Mouse (Mus musculus): ENCODE results near the gene Robo1.

Robo1 gene

GRCm38 (mm10) chr16:72737154-72737553 lies 429.0 kb downstream of the Robo1 start:
- DNase-seq (ENCODE audit: low spot score in 2 of 2), result no peak

DNA sequence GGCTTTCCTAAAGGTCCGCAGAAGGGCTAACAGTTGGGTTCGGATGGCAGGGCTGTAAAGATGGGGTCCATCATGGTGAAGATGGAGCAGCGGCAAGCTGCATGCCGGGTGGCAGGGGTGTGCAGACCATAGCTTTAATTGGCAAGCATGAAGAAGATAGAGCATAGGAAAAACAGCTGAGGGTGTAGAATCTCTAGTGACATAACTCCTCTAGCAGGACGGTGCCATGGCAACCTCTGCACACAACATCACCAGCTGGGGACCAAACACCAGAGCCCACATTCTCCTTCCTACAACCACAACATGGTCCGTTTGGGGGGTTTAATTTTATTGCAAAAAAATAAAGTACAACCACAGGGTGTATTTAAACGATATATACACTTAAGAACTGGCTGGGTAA lies 432.1 kb downstream of the Robo1 start:
- DNase-seq (ENCODE audit: low spot score in 2 of 2), result no peak

- DNase-seq (ENCODE audit: low spot score in 2 of 2), result no peak
These were observed 439.6 kb downstream of the Robo1 start for GRCm38 (mm10) chr16:72747696-72748095.

DNA sequence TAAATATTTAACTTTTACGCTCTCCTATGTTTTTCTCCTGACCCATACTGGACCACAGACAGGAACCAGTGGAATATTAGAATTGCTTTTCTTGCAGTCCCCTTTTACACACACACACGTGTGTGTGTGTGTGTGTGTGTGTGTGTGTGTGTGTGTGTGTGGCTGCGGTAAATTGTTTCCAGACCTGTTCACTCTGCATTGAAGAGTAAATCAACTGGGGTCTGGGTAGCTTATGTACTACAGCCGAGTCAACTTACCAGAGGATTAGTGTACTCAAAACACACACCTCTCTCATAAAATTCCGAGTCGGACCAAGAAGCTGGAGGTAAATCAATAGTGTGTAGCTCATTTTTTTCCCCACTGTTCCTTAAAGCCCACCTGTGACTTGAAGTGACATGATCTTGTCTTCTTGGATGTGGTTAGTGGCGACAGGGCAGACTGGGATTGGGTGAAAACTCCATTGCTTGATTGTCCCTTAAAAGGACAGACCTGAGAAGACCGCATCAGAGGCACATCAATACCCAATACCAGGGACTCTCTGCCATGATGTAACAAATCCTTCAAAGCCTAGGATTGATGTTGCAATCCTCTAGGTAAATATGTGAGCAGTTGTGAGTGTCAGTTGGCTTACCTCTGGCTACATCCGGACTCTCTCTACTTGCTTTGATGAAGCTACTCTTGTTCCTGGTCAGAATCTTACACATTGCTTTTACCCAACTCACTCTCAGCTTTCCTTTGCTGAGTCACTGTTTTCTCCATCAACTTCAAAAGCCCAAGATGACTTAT lies 457.2 kb downstream of the Robo1 start:
- DNase-seq (ENCODE audit: low spot score in 2 of 2), result no peak

- no peak for DNase-seq (ENCODE audit: low spot score in 2 of 2)
These were observed 461.2 kb downstream of the Robo1 start for GRCm38 (mm10) chr16:72769214-72769834.

- no peak for DNase-seq (ENCODE audit: low spot score in 2 of 2)
These were observed 464.2 kb downstream of the Robo1 start for GRCm38 (mm10) chr16:72772348-72772747.

DNA sequence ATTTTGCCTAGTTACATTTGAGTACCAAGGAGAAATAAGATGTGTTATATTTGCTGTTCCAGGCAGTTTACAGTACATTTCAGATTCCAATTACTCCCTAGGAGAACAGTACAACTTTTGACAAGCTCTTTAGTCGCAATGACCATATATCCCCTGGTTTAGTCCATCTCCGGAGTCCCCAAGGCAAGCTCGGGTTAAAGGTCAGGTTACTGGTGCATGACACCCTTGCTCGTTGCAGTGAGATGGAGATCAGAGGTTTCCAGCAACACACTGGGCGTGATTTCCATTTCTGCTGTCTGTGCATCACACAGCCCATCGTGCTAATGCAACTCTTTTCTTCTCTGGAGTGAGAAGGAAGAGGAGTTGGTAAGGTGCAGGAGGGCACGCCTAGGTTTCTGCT lies 464.9 kb downstream of the Robo1 start:
- no peak for DNase-seq (ENCODE audit: low spot score in 2 of 2)

DNA sequence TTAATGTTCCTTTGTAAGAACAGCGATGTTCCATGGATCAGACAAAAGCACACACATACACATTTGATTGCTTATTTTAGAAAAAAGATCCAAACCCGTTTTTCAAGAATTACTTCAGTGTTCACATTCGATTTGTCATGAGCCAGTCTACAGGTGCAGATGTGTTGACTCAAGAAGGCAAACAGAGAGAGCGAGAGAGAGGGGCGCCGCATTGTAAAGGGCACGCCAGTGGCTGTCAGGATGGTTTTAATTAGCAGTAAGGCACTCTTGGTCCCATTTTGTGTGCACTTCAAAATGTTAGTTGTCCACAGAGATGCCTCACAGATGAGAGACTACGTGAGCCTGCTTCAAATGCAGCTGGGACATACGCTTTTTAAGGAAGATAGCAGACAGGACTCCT lies 470.4 kb downstream of the Robo1 start:
- no peak for DNase-seq (ENCODE audit: low spot score in 2 of 2)

GRCm38 (mm10) chr16:72782171-72782570 lies 474.1 kb downstream of the Robo1 start:
- no peak for DNase-seq (ENCODE audit: low spot score in 2 of 2)

- no peak for DNase-seq (ENCODE audit: low spot score in 2 of 2)
These were observed 478.0 kb downstream of the Robo1 start for GRCm38 (mm10) chr16:72786079-72786478.

GRCm38 (mm10) chr16:72786636-72787035 lies 478.5 kb downstream of the Robo1 start:
- DNase-seq (ENCODE audit: low spot score in 2 of 2), result no peak

DNA sequence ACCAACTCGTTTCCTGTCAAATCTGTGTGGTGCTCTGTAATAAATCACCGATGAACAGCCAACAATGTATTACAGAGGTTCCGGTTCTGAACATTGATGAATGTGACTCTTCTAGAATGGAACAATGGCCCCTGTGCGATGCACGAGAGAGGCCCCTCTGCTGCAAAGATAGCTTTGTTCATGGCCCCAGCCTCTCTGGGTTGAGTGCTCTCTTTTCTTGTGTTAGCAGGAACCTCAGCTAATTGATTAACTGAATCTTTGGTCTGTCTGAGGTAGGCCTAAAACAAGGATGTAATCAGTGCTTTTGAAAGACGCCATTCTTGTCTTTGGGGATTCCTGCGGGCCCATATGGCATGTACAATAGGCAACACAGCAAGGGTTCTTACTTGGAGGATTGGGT lies 479.9 kb downstream of the Robo1 start:
- DNase-seq (ENCODE audit: low spot score in 2 of 2), result no peak

DNA sequence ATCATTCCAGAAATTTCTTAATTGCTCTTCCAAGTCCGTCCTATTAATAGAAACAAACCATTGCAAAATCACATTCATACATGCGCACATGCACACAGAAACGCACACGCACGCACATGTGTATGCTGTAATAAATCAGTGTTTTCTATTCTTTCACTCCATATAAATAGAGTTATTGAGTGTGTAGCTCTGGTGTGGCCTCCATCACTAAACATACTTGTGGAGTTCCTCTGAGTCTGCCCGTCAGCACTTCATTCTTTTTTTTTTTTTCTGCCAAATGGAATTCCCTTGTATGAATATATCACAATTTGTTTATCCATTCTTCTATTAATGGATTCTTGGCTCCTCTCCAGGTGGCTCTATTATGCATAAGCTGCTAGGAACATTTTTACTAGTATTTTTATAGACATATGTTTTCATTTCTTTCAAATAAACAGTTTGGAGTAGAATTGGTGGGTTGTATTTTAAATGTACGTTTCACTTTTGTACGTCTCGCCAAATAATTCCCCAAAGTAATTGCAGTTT lies 483.1 kb downstream of the Robo1 start:
- DNase-seq (ENCODE audit: low spot score in 2 of 2), result no peak

DNA sequence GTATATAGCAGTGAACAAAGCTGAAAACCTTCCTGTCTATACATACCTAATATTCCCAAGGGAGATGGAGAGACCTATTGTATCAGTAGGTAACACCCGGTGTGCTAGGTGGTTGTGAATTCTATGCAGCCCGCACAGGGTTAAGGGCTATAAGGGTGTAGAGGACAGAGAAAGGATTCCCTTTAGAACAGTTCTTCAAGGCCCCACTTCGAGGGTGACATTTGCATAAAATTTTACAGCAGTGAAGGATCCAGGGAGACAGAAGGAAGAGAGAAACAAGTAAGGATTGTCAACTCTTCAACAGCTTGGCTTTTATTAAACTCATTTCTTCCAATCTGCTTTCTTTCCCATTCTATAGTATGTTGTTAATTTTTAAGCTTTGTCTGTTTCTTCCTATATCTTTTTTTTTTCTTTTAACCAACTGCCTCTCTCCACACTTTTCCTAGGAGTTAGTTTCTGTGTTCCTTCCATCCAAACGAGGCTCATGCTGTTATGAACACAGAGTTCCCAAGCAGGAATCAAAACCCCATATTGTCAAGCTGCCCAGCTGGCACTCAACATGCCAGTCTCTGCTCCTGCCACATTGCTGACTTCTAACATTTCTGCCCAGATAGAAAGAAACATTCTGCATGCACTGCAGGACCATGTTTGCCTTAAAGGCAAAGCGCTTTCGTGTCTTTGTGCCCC lies 486.7 kb downstream of the Robo1 start:
- DNase-seq (ENCODE audit: low spot score in 2 of 2), result peak in 1 of 2 experiments; percentile 44

GRCm38 (mm10) chr16:72795379-72795712 lies 487.2 kb downstream of the Robo1 start:
- DNase-seq (ENCODE audit: low spot score in 2 of 2), result no peak

- DNase-seq (ENCODE audit: low spot score in 2 of 2), result no peak
These were observed 490.4 kb downstream of the Robo1 start for GRCm38 (mm10) chr16:72798405-72798949.

GRCm38 (mm10) chr16:72800121-72800749 lies 492.1 kb downstream of the Robo1 start:
- no peak for DNase-seq (ENCODE audit: low spot score in 2 of 2)

- no peak for DNase-seq (ENCODE audit: low spot score in 2 of 2)
These were observed 492.7 kb downstream of the Robo1 start for GRCm38 (mm10) chr16:72800788-72801187.

DNA sequence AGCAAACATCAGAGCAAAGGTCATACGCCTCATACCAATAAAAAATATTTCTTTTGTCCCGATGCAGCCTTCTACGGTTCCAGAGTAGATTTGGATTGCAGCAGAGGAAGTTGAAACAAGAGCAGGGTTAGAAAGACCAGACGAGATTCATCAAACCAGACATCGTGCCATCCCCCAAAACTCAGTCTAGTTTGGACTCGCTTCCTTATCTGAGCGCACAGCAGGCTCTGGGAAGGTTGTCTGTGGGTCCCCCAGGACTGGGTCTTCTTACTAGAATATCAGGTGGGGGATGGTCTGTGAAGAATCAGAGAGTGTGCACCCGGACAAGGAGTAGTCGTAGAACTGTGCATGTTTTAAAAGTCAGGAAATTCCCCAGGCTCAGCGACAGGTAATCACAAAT lies 500.2 kb downstream of the Robo1 start:
- DNase-seq (ENCODE audit: low spot score in 2 of 2), result no peak

GRCm38 (mm10) chr16:72810942-72811341 lies 502.8 kb downstream of the Robo1 start:
- DNase-seq (ENCODE audit: low spot score in 2 of 2), result no peak

GRCm38 (mm10) chr16:72811494-72811893 lies 503.4 kb downstream of the Robo1 start:
- no peak for DNase-seq (ENCODE audit: low spot score in 2 of 2)

DNA sequence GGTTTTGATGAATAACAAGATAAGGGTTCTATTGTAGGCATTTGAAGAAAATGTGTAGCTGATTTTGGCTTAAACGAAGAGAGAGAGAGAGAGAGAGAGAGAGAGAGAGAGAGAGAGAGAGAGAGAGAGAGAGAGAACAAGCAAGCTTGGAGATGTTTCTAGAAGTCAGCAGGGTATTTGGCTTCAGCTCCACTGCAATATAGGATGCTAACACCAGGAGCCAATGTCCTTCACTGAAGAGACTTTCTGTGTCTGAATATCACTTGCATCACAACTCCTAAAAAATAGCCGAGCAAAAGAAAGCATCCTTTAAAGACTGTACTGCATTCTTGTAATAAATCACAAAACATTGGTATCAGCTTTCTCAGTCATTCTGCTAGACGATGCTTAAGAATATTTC lies 503.8 kb downstream of the Robo1 start:
- DNase-seq (ENCODE audit: low spot score in 2 of 2), result no peak

Data from cerebellum, postnatal 4 days (tissue).